Mouse (Mus musculus): ENCODE data around the gene Cped1. TPM values are rescaled to one million over a fixed set of nuclear protein-coding genes. Genes with fewer than 3 reads are reported as not detected.

Cped1 gene
- total RNA-seq, 4 experiments from 2014 or later: 3.9 to 5.7 (median 4.8) TPM

DNA sequence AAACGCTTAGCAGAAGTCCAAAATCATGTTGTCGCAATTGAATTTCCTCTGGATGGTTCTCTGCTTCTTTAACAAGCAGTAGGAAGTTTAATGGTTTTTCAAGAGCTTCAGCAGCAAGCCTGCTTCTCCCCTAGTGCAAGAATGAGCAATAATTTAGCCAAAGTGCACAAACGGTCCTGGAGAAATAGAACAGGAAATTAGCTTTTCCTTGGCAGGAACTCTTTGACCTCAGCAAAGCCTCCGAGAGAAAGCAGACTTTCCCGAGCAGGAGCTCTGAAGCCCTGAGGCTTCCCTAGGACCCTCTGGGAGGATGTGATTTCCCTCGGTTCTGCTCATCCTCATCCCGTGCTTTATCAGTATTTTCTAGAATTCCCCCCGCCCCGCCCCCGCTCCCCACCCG, 13.3 kb downstream of the Cped1 start:
- no peak for DNase-seq (ENCODE audit: low spot score in 2 of 2)

DNA sequence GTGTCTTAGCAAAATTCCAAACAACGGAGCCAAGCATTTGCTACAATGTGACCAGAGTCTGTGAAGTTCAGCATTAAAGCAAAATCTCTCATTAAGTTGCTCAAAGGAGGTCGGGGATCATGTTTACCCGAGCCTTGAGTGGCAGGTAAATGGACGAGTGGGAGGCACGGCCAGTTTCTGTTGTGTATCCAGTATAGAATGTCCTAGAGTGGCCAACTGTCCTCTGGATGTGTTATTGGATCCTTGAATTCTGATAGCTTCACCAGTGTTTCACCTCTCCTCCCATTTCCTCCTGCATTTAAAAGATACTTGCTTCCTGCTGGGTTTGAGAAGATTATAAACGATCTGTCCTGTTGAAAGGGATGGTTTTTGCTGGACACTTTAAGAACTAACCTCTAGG, 14.4 kb downstream of the Cped1 start:
- DNase-seq (ENCODE audit: low spot score in 2 of 2): no peak

DNA sequence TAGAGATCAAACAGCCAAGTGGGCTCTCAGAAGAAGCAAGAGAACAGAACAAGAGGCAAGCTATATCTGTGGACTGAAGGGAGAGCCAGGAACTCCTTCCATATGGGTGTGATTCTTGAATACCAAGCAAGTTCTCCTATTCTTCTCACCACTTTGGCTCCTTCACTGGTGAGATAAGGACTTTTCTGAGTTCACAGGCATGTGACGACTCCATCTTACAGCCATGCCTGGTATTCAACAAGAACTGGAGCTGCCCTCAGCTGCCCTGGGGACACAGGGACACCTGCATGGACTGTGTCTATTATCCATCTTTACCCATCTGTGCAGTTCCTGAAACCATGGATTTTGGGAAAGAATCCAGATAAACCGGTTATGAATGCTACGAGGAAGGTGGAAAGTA, 15.2 kb downstream of the Cped1 start:
- no peak for DNase-seq (ENCODE audit: low spot score in 2 of 2)

DNA sequence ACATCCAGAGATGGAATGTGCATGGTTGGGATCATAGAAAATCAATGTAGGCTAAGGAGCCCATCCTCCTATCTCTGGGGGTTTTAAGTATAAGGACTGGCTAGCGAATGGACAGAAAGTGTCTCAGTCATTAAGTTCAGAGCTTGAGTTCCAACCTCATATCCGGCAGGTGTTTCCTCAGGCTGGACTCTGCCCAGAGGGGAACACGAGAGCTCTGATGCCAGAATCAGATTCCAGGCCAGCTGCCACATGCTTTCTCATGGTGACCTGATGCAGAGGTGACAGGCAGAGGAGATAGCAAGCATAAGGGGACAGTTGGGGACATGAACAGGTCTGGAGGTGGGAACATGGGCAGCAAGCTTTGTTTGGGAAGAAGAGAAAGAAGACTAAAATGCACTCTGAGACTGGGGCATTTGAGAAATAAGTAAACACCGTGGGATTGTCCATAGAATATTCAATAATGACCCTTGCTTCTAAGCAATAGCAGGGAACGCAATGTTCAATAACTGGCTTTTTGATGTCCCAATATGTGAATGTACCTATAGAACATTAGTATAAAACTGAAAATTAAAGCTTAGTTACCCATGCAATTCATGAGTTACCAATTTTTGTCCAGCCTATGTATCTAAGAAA, 15.7 kb downstream of the Cped1 start:
- no peak for DNase-seq (ENCODE audit: low spot score in 2 of 2)

DNA sequence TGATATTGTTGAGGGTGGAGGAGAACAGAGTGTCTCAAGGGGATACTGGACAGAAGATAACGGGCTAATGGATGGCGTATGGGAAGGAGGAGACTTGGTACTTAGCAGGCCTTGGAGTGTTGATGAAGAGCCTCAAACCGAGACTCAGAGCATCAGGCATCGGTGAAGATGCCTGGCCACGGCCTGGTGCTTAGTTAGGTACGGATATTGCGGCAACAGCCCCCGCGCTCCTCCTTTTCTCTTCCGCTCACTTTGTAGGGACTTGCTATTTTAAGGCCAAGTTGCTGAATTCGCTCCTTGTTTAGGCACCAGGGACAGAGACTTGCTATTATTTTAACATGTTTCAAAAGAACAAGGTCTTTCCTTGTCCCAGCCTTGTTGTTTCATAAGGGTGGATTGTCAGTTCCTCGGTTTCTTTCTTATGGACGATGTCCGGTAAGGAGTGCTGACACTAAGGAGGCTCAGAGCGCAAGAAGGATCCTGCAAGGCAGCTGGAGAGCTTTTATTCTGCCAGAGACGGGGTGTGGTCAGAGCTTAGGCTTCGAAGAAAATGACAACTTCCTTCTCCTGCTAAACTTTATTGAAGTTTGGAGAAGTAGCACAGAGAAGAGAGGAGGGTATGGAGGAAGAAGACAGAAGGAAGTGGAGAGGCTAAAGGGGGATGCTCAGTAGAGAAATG, 16.9 kb downstream of the Cped1 start:
- DNase-seq (ENCODE audit: low spot score in 2 of 2): no peak

DNA sequence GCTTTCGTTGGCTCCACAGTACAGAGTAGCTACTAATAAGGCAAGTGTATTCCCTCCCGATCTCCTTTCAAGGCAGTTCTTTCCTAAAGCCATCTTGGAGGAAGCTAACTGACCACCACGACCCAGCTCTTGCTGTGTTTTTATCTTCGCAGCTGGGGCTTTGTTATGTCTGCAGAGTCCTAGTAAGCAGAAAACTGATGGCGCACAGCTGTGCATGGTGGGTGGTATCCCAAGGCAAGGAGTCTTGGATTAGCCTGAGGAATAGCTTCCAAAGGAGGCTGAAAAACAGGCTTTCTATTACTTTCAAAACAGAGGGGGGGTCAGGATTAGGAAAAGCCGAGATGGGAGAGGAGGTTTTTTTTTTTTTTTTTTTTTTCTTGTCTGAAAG, 17.5 kb downstream of the Cped1 start:
- DNase-seq (ENCODE audit: low spot score in 2 of 2): no peak

DNA sequence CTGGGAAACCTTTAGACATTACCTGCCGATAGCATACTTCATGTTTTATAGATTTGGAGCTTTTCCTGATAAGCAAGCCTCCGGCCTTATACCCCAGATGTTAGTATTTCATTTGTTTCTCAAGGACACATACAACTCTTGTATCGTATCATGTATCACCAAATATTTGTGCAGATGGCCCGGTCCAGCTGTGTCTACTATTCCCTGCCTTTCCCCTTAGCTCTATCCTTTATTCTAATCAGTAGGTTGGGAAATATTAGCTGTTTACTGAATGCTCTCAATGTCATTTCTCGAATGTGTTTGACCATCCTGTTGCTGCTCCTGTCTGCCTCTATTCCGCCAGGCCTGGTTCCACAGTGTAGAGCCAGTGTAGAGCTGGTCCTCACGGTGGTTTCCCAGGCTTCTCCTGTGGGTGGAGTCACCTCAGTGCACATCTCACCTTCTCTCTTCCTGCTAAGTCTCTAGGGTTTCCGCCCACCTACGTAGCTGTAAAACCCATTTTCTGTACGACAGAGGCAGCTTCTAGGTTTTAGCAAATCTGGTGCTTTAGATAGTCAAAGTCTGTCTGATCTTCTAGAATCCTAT, 18.3 kb downstream of the Cped1 start:
- DNase-seq (ENCODE audit: low spot score in 2 of 2): no peak

DNA sequence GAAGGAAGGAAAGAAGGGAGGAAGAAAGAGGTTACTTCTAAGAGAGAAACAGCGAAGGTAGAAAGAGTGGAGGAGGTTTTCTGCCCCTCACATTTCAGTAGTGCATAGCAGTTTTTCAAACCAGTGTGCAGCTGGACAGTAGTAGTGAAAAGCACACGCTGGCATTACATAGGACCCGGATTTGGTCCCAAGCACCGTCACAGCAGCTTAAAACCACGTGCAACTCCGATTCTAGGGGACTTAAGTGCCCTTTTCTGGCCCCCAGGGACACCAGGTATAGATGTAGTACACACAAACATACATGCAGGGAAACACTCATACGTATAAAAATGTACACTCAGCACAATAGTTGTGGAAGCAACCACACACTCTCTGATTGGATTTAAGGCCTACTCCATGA, 22.6 kb downstream of the Cped1 start:
- no peak for DNase-seq (ENCODE audit: low spot score in 2 of 2)

DNA sequence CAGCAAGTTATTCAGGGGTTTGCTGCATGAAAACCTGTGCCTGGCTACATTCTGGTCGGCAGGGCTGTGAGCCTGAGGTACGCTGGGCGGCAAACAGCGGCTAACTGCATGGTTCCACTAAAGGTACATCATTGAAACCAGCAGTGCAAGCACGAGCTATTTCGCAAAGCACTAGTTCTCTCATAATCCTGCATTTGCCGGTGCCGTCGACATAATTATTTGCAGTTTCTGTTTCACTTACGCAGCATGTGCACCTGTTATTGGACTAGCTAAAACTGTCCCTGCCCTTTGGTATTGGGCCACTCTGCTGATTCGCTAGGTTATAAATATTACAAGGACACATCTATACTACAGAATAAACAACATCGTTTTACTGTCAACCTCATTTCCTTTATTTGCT, 24.5 kb downstream of the Cped1 start:
- no peak for DNase-seq (ENCODE audit: low spot score in 2 of 2)

DNA sequence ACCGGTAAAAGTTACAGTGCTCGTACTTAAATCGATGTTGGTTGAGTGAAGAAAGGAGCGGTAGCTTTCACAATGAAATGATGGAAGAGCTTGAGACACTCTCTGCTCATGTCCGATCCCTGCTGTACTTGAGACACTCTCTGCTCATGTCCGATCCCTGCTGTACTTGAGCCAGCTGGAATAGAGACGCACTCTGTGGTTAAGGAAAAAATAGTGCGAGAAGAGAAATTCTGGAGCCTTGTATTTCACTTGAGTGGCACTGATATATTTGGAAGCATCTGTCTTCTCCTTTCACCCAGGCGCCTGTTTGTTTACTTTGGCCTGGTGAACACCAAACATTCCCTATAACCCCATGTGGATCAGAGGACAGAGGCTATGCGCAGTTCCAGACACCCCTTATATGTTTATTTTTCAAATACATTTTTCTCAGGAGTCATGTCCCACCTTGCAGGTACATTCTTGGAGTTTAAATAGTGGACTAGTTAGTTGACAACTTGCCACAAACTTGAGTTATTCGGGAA, 25.1 kb downstream of the Cped1 start:
- no peak for DNase-seq (ENCODE audit: low spot score in 2 of 2)

DNA sequence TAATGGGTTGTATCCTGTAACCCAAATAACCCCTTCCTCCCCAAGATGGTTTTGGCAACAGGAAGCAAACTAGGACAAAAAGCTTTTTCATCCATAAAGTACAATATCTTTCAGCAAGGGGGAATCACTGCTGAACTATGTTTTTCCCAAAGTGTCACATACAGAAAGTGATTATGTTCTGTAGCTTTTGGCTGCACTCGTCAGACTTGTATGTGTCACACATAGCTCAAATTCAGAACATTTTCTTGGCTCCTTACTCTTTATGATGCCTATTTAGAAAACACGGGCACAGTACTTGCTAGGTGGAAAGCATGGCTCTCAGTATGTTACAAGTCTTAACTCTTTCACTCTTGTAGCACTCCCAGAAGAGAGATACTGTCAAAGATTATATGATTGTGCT, 25.8 kb downstream of the Cped1 start:
- DNase-seq (ENCODE audit: low spot score in 2 of 2): no peak

DNA sequence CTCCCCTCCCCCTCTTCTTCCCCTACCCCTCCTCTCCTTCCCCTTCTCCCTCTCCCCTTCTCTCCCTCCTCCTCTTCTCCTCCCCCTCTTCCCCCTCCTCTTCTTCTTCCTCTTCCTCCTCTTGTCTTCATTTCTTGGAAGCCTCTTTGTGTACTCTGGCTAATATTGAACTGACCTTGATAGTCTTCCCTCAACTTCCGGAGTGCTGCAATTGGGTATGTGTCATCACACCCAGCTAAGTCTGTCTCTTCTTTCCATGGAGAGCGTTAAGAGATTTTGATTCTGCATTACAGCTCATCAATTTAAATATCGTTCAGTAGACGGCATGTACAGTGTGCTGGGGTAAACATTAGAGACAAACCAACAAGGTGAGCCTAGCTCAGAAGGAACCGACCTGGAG, 26.4 kb downstream of the Cped1 start:
- DNase-seq (ENCODE audit: low spot score in 2 of 2): no peak

DNA sequence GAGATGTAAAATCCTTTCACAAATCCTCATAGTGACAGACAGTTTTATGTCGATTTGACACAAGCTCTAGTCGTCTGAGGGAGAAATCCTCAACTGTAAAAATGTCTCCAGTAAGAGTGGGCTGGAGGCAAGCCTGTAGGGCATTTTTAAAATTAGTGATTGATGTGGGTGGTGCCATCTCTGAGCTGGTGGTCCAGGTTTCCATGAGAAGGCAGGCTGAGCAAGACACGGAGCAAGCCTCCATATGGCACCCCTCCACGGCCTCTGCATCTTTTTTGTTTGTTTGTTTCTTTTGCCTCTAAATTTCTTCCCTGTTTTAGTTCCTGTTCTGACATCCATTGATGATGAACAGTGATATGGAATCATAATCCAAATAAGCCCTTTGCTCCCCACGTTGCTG, 26.8 kb downstream of the Cped1 start:
- DNase-seq (ENCODE audit: low spot score in 2 of 2): no peak

DNA sequence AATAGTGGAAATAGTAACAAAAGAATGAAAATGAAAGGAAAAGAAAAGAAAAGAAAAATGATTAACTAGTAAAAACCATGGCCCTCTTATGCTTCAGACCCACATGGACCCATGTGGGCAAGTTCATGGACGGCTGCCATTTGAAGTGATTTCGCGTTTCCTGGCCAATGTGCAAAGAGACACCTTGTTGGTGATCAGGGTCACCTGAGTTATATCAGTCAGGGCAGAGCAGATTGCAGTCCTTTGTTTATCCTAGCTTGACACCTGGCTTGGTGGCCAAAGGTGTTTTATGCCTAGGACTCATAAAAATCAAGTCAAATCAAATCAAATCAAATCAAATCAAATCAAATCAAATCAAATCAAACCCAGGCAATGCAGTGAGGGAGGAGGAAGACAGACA, 27.7 kb downstream of the Cped1 start:
- DNase-seq (ENCODE audit: low spot score in 2 of 2): no peak

DNA sequence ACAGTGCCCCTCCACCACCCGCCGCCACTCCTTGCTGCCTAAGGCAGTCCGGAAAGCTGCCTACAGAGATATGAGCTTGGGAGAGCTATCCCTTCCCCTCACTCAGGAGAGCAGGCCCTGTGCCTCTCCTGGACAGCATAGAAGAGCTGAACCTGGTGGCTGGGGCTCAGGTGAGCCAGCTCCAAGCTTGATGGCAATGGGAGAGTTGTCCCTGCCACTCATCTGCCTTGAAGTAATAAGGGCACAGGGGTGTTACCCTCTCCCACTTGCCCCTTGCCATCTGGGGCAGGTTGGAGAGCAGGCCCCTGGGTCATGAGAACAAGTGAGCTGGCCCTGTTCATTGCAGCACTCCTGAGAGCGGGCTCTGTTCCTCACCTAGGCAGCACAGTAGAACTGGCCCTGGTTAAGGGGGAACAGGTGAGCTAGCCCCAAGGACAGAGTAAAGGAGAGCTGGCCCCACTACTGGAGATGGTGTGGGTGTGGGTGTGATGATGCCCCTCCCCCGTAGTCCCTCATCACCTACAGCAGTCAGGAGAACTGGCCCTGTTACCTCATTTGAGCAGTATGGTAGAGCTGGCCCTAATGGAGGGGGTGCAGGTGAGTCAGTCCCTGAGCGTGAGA, 28.7 kb downstream of the Cped1 start:
- DNase-seq (ENCODE audit: low spot score in 2 of 2): no peak

DNA sequence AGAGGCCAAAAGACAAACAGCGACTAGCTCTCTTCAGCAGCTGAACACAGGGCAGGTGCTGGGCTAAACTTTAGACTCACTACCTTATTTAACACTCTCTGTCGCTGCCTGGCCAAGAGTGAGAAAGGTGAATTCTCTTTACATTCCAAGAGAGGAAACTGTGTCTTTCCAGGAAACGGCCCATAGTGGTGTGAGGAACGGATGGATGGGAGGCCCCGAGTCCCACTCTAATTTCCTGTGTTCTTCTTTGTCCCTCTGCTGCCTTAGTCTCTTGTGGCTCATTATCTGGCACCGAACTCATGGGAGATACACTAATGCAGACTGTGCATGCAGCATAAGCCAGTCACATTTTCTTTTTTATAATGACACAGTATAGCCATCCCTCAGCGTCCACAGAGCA, 31.9 kb downstream of the Cped1 start:
- no peak for DNase-seq (ENCODE audit: low spot score in 2 of 2)

DNA sequence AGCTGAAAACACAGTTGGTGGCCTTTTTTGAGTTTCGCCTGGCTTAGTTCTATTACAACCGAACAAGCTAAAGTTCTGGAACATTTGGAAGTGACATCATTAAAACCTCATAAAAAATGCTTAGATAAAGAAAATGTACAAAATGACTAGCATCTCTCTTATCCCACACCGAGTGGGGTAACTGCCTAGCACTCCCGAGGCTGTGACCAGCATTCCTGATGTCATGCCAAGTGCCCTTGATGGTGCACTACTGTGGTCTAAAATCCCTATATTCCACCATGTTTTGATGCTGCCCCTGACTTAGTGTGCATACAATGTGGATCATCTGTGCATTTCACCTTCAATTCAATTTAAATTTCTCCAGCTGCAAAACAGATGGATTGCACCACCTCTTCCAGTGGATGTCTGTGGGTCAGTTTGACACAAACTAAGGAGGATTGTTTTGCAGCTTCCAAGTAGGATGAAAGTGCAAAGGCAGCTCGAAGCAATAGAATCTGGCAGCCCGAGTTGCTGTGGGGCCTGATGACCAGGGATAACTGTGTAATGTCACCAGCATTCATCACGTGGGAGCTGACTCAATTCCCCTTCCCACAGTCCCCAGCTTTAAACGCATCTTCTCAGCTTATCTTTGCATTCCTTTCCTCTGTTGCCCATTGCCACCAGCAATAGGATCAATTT, 33.2 kb downstream of the Cped1 start:
- no peak for DNase-seq (ENCODE audit: low spot score in 2 of 2)

DNA sequence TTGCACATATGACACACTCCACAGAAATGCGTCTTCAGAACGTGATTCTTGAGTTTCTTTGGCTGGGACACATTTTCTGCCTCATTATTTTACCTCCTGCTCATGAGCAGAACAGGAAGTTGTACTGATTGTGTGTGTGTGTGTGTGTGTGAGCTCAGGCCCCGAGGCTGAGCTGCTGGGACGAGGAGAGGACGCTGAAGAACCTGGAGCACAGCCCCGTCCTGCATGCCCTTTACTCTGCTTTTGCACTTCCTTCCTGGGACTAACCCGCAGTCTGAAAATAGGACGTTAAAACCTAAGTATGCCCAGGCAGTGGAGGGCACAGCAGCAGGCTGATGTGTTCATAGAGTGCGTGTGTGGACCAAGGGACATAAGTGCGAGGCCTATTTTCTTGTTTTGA, 33.9 kb downstream of the Cped1 start:
- no peak for DNase-seq (ENCODE audit: low spot score in 2 of 2)

DNA sequence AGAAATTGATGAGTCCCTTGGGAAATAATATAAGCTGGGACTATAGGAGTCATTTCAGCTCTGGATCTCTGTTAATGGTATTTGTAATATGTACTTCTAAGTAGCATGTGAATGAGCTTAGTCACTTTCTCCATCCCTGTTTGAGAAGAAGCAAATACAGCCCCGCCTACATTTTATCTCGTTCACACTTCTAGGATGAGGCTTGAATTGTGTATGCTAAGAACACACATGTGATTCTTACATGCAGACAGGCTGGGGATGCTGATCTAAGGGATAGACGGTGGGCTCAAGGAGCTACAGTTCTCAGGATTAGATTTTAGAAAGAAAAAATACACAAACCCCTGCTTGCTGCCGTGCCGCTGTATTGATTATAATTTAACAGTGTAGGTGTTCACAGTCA, 35.0 kb downstream of the Cped1 start:
- no peak for DNase-seq (ENCODE audit: low spot score in 2 of 2)

DNA sequence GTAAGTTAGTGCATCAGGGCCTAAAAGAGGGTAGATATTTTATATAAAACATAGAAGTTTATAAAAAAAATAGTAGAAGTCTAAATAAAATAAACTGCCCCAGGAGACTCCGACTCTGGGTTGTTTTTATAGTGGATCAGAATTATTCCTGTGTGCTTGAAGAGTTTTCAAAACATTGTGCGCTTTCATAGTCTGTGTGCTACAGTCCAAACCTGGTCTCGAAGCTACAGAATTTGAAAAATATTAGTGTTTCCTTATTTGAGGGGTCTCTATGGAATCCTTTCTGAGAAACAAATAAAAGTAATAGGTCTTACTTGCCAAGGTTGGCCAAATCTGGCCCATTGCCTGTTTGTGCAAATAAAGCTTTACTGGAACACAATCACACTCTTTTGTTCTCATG, 35.6 kb downstream of the Cped1 start:
- DNase-seq (ENCODE audit: low spot score in 2 of 2): no peak

DNA sequence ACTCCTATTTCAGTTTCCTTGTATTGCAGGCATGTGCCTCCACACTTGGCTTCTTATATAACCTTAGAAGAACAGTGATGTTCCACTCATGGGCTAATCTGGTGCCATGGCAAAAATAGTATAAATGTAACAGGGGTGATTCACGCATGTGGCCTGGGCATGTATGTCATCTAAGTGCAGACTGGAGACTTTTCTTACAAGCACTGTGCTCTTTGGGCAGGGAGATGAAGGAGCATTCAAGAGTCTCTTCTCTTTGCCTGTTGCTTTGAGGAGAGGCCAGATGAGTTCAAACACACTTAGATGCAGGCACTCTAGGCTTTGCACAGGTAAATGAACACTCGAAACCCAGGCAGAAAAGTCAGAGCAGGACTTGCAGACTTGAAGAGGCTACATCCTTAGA, 38.5 kb downstream of the Cped1 start:
- no peak for DNase-seq (ENCODE audit: low spot score in 2 of 2)

Data from left cerebral cortex, adult 8-10 months (tissue).